Mouse (Mus musculus) inflammation-experienced regulatory T-cells, adult 6 months (primary cell): Measurements from ENCODE around the gene Gm7298. TPM values are rescaled to one million over a fixed set of nuclear protein-coding genes. Genes with fewer than 3 reads are reported as not detected.
"Not testable (repeated sequence)": the region's sequence is repeated elsewhere in the genome, so short reads cannot be mapped to it uniquely, and the experiment has no call there.

Source experiments
- ATAC-seq: one replicate; pipeline ENCODE4 v1.8.0; 2017
- polyA plus RNA-seq, 3 experiments: library from polyadenylated mRNA; unstranded; fragments of 100-300 nt; shearing (Covaris generic); gene quantifications; one replicate each; pipeline ENCODE4 v1.2.1; 2017

Gene Gm7298
- polyA plus RNA-seq: under 1 TPM in 1 of 3 experiments, not detected in 2; 0.12 TPM

DNA sequence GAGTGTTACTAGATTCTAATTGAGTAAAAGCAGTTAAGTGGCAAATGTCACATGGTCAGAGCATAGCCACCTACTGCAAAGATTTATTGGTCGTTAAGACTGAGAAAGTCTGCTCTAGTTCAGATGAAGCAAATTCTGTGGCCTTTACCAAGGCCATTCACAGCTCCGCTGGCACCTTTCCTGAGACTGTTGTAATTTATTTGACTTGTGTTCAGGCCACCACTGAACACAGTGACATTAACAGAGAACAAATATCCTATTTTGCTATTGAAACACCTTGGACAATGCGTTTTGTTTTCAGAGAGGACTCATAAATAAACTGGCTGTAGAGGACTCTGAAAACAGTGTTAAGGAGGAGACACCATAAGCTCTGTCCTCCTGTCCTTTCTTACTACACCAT lies at the start of gene Gm7298:
Gene Gm7298, plus strand, starts transcription at position 301 of the 400 bp plus-strand sequence.
- no peak for ATAC-seq

DNA sequence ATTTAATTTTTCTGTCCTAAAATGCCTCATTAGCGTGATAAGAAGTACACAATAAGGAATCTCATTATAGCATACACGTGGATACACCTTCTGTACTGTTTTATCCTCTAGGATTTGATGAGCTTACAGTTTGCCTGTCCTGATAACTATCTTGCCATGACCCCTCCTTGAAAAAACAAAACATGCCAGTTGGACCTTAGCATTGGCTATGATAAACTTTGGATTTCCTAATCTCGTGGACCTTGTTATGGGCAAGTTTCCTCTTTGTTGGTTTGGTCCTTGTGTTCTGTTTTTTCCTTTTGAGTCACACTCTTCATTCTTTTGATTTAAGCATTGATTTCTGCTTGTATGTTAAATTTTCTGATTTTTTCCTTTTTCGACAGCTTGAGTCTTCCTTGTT lies 95.3 kb downstream of the Gm7298 start:
- no peak for ATAC-seq

DNA sequence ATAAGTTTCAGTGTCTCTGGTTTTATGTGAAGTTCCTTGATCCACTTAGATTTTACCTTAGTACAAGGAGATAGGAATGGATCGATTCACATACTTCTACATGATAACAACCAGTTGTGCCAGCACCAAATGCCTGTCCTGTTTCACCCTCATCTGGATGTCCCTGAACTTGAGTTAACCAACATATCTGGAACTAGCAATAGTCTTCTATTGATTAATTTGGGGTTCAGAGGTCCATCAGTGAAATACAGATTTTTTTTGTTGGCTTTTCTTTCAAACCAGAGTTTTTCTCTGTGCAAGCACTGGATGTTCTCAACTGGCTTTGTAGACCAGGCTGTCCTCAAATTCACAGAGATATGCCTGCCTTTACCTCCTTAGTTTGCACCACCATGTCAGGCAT lies 103.6 kb downstream of the Gm7298 start:
- ATAC-seq: no peak

DNA sequence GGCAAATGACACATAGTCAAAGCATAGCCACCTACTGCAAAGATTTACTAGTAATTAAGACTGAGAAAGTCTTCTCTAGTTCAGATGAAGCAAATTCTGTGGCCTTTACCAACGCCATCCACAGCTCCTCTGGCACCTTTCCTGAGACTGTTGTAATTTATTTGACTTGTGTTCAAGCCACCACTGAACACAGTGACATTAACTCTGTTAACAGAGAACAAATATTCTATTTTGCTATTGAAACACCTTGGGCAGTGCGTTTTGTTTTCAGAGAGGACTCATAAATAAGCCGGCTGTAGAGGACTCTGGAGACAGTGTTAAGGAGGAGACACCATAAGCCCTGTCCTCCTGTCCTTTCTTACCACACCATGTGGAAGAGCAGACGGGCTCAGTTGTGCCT lies 105.5 kb downstream of the Gm7298 start, which contains the start of gene Mug1:
Gene Mug1, plus strand, starts transcription at position 271 of the 400 bp plus-strand sequence.
- not testable (repeated sequence) for ATAC-seq

Other genes with a start within 250 kb of the Gm7298 start
- not detected for gene A2m, start 97.6 kb upstream of the Gm7298 start, polyA plus RNA-seq
- not detected for gene Mug1, start 105.6 kb downstream of the Gm7298 start, polyA plus RNA-seq